Mouse (Mus musculus): ENCODE measurements around the gene Pkd1l2. TPM values are rescaled to one million over a fixed set of nuclear protein-coding genes. Genes with fewer than 3 reads are reported as not detected.

Gene Pkd1l2
- polyA plus RNA-seq, 1 experiment from 2014 or later = 0.06 TPM

DNA sequence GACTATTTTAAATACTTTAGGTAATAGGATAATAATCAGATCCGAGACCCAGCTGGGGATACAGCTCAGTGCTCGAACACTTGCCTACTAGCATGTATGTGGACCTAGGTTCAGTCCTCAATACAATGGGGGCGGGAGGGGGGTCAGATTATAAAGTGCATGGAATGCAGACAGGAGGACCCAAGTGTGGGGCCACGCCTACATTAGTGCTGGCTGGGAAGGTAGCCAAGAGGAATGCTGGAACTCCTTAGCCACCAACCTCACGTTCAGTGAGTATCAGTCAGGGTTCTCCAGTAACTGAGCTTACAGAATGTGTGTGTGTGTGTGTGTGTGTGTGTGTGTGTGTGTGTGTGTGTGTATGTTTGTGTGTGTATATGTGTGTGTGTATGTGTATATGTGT, 130.9 kb downstream of the Pkd1l2 start:
- Histone ChIP-seq H3K9ac (no peak overlapping the region), H3K36me3 (peaks cover 34% of the 10 kb centered on the region), H3K9me3 (no peaks in the 10 kb centered on the region), H3K4me1 (peaks cover 14% of the 10 kb centered on the region), H3K4me3 (no peak overlapping the region), H3K27me3 (no peaks in the 10 kb centered on the region), H3K27ac (0 out of 2 replicates have a peak overlapping the region, but pooled peaks have one; percentile 16), H3K4me2 (no peak overlapping the region)
- no peak for ATAC-seq (ENCODE audit: insufficient number of reproducible peaks, insufficient read depth, low FRiP score, low TSS enrichment, low read depth)
- WGBS = 48% methylated on average over 5 of the region's 5 CpGs

DNA sequence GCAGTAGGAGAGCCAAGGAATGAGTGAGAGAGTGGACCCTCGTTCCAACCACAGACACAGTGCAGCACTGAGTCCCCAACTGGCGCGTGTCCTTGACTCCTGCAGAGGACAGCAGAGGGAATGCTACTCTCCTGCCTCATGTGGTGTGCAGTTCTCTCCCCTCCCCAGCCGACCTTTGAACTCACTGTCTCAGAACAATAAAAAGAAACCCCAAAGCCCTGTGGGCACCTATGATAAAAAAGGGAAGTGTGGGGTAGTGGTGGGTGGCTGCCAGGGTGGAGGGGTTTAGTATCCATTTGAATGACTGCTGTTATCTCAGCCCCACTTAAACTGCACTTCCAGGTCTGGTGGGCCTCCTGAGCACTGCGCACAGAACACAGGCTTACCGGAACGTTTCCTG, 134.7 kb downstream of the Pkd1l2 start:
- Histone ChIP-seq H3K4me2 (no peak overlapping the region), H3K27me3 (no peaks in the 10 kb centered on the region), H3K9ac (no peak overlapping the region), H3K9me3 (no peaks in the 10 kb centered on the region), H3K4me1 (peaks cover 35% of the 10 kb centered on the region), H3K27ac (no peak overlapping the region), H3K36me3 (no peaks in the 10 kb centered on the region), H3K4me3 (no peak overlapping the region)
- 86% methylated on average over 7 of the region's 7 CpGs for WGBS
- no peak for ATAC-seq (ENCODE audit: insufficient number of reproducible peaks, insufficient read depth, low FRiP score, low TSS enrichment, low read depth)

DNA sequence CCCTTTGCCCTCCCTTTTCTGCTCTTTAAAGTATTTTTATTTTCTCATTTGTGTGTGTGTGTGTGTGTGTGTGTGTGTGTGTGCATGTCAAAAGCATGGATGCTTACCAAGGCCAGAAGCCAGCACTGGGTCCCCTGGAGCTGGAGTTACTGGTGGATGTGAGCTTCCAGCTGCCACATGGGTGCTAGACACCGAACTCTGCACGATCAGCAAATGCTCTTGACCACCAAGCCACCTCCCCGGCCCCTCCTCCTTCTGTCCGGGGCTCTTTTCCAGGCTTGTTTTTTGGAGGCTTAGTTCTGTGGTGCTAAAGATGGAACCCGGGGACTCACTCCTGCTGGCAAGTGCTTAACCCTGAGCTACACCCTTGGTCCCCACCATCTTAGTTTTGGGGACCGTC, 135.4 kb downstream of the Pkd1l2 start:
- peaks cover 32% of the 10 kb centered on the region for H3K4me1 ChIP-seq
- WGBS = 90% methylated on average over 6 of the region's 6 CpGs
- no peak overlapping the region for H3K4me2 ChIP-seq
- no peaks in the 10 kb centered on the region for H3K36me3 ChIP-seq
- no peak overlapping the region for H3K4me3 ChIP-seq
- H3K27me3 ChIP-seq = no peaks in the 10 kb centered on the region
- H3K9me3 ChIP-seq = no peaks in the 10 kb centered on the region
- no peak overlapping the region for H3K9ac ChIP-seq
- ATAC-seq (ENCODE audit: insufficient number of reproducible peaks, insufficient read depth, low FRiP score, low TSS enrichment, low read depth) = no peak
- H3K27ac ChIP-seq = no peak overlapping the region

DNA sequence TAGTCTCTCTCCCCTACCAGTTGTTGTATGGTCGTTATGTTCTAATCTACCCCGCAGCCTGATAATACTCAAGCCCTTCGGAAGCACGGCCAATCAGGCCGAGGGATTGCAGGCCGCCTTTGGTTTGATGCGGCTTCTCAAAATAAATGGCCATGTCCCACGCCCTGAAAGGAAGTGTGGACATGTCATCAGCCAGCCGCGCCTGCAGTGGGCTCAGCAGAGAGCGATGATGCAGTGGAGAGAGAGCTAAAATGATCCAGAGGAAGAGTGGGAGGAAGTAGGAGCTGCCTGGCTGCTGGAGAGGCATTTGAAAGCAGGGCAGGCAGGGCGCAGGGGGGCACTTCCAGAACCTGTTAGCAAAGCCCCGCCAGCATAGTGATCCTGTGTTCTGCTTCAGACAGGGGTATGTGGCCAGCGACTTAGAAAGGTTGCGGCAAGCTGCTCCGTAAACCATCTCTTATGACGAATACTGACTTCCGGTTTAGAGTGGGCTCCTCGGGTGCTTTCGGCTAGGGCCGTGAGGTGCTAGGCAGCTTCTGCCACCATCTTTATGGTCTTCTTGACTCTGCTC, 135.9 kb downstream of the Pkd1l2 start:
- no peaks in the 10 kb centered on the region for H3K36me3 ChIP-seq
- no peak overlapping the region for H3K4me2 ChIP-seq
- H3K27ac ChIP-seq = no peak overlapping the region
- peaks cover 27% of the 10 kb centered on the region for H3K4me1 ChIP-seq
- 0 out of 2 replicates have a peak overlapping the region, but pooled peaks have one; percentile 33 for H3K9ac ChIP-seq
- 85% methylated on average over 21 of the region's 21 CpGs for WGBS
- no peaks in the 10 kb centered on the region for H3K9me3 ChIP-seq
- H3K27me3 ChIP-seq = no peaks in the 10 kb centered on the region
- H3K4me3 ChIP-seq = no peak overlapping the region
- no peak for ATAC-seq (ENCODE audit: insufficient number of reproducible peaks, insufficient read depth, low FRiP score, low TSS enrichment, low read depth)

Other genes with a start within 250 kb of the Pkd1l2 start
- gene Cmc2, start 161.0 kb downstream of the Pkd1l2 start, polyA plus RNA-seq (2015; fragmentation: Nextera tagmentation; extraction: Ambion mirVana) = 78.7 and 80.7 TPM in 2 replicates
- 42.6 and 44.5 TPM in 2 replicates for gene Cenpn, start 160.7 kb downstream of the Pkd1l2 start, polyA plus RNA-seq (2015; fragmentation: Nextera tagmentation; extraction: Ambion mirVana)
- 9.0 and 10.0 TPM in 2 replicates for gene Atmin, start 139.1 kb downstream of the Pkd1l2 start, polyA plus RNA-seq (2015; fragmentation: Nextera tagmentation; extraction: Ambion mirVana)
- 2.4 and 2.7 TPM in 2 replicates for gene 1700030J22Rik, start 103.5 kb downstream of the Pkd1l2 start, polyA plus RNA-seq (2015; fragmentation: Nextera tagmentation; extraction: Ambion mirVana)
- 116 and 123 TPM in 2 replicates for gene Gcsh, start 88.9 kb downstream of the Pkd1l2 start, polyA plus RNA-seq (2015; fragmentation: Nextera tagmentation; extraction: Ambion mirVana)
- 0.22 and 0.33 TPM in 2 replicates for gene Bco1, start 13.4 kb upstream of the Pkd1l2 start, polyA plus RNA-seq (2015; fragmentation: Nextera tagmentation; extraction: Ambion mirVana)
- 2.8 and 3.0 TPM in 2 replicates for gene Gan, start 75.7 kb upstream of the Pkd1l2 start, polyA plus RNA-seq (2015; fragmentation: Nextera tagmentation; extraction: Ambion mirVana)
- 17.7 and 20.1 TPM in 2 replicates for gene Cmip, start 174.6 kb upstream of the Pkd1l2 start, polyA plus RNA-seq (2015; fragmentation: Nextera tagmentation; extraction: Ambion mirVana)

Data from embryonic facial prominence, embryonic 13.5 days (tissue).